Mouse (Mus musculus): ENCODE results near the gene Atp4a. TPM values are rescaled to one million over a fixed set of nuclear protein-coding genes. Genes with fewer than 3 reads are reported as not detected.
A peak's percentile ranks its signal among the peaks of the same experiment; 100 is the strongest.

Atp4a gene
- polyA plus RNA-seq (2016; fragmentation: Nextera tagmentation; extraction: Ambion mirVana) = 0.78 and 0.98 TPM in 2 replicates

- no peak within 1 kb of the TSS for H3K9ac ChIP-seq
- 74% methylated on average over 3 of the region's 3 CpGs for WGBS
- no peak for ATAC-seq (ENCODE audit: insufficient number of reproducible peaks, low FRiP score)
Observed at GRCm38 (mm10) chr7:30711942-30712341, at the start of gene Atp4a. Gene Atp4a, plus strand, starts transcription at chr7:30712209.

GRCm38 (mm10) chr7:30664529-30665200 is 47.3 kb upstream of the Atp4a start, which contains the start of gene Haus5:
Gene Haus5, minus strand, starts transcription at chr7:30664994.
- ATAC-seq (ENCODE audit: insufficient number of reproducible peaks, low FRiP score) = peak; percentile 87
- peak within 1 kb of the TSS; percentile 93 for H3K9ac ChIP-seq
- no peaks in the 10 kb centered on the region for H3K9me3 ChIP-seq (replicated peaks)
- peak within 1 kb of the TSS; percentile 95 for H3K4me3 ChIP-seq
- H3K27ac ChIP-seq (ENCODE audit: poor library complexity, severe bottlenecking) = peak within 1 kb of the TSS; percentile 56
- H3K27me3 ChIP-seq (replicated peaks) = no peaks in the 10 kb centered on the region; the same call in 1 of the 2 replicates
- H3K4me2 ChIP-seq = peak within 1 kb of the TSS; percentile 94
- under 1% methylated on average over 34 of the region's 34 CpGs for WGBS
- H3K4me1 ChIP-seq (replicated peaks) = 0 out of 2 replicates have a peak, but pooled peaks cover 8% of the 10 kb centered on the region
- H3K36me3 ChIP-seq = peaks cover 23% of the 10 kb centered on the region

More at GRCm38 (mm10) chr7:30711942-30712341, at the start of gene Atp4a:
- H3K4me1 ChIP-seq (replicated peaks) = peaks cover 11% of the 10 kb centered on the region
- no peak within 1 kb of the TSS for H3K4me3 ChIP-seq
- peaks cover 44% of the 10 kb centered on the region for H3K27me3 ChIP-seq (replicated peaks)
- H3K27ac ChIP-seq (ENCODE audit: poor library complexity, severe bottlenecking) = no peak within 1 kb of the TSS
- H3K36me3 ChIP-seq = no peaks in the 10 kb centered on the region
- no peak within 1 kb of the TSS for H3K4me2 ChIP-seq
- no peaks in the 10 kb centered on the region for H3K9me3 ChIP-seq (replicated peaks)

- Histone ChIP-seq H3K4me2 (peak overlapping the region; percentile 94), H3K27ac (ENCODE audit: poor library complexity, severe bottlenecking) (no peak overlapping the region), H3K27me3 (replicated peaks) (no peaks in the 10 kb centered on the region; the same call in 1 of the 2 replicates), H3K9ac (peak overlapping the region; percentile 93), H3K4me3 (peak overlapping the region; percentile 95), H3K4me1 (replicated peaks) (0 out of 2 replicates have a peak, but pooled peaks cover 8% of the 10 kb centered on the region), H3K9me3 (replicated peaks) (no peaks in the 10 kb centered on the region), H3K36me3 (peaks cover 17% of the 10 kb centered on the region)
- peak; percentile 56 for ATAC-seq (ENCODE audit: insufficient number of reproducible peaks, low FRiP score)
- 11% methylated on average over 11 of the region's 11 CpGs for WGBS
Observed at GRCm38 (mm10) chr7:30665321-30665720, 46.7 kb upstream of the Atp4a start.

- ATAC-seq (ENCODE audit: insufficient number of reproducible peaks, low FRiP score) = no peak
- no peaks in the 10 kb centered on the region for H3K9me3 ChIP-seq (replicated peaks)
- H3K27me3 ChIP-seq (replicated peaks) = no peaks in the 10 kb centered on the region; the same call in 1 of the 2 replicates
- 0 out of 2 replicates have a peak, but pooled peaks cover 5% of the 10 kb centered on the region for H3K4me1 ChIP-seq (replicated peaks)
- no peak overlapping the region for H3K9ac ChIP-seq
- no peak overlapping the region for H3K4me2 ChIP-seq
- H3K36me3 ChIP-seq = no peaks in the 10 kb centered on the region
- H3K27ac ChIP-seq (ENCODE audit: poor library complexity, severe bottlenecking) = no peak overlapping the region
- 29% methylated on average over 3 of the region's 3 CpGs for WGBS
- H3K4me3 ChIP-seq = no peak overlapping the region
Observed at GRCm38 (mm10) chr7:30669229-30669628, 42.8 kb upstream of the Atp4a start.

GRCm38 (mm10) chr7:30671480-30671879 is 40.5 kb upstream of the Atp4a start, which contains the start of gene Pmis2:
Gene Pmis2, minus strand, starts transcription at chr7:30671605.
- Histone ChIP-seq H3K36me3 (no peaks in the 10 kb centered on the region), H3K4me2 (no peak within 1 kb of the TSS), H3K9ac (no peak within 1 kb of the TSS), H3K27me3 (replicated peaks) (no peaks in the 10 kb centered on the region; the same call in 1 of the 2 replicates), H3K4me1 (replicated peaks) (no peaks in the 10 kb centered on the region), H3K27ac (ENCODE audit: poor library complexity, severe bottlenecking) (no peak within 1 kb of the TSS), H3K9me3 (replicated peaks) (no peaks in the 10 kb centered on the region), H3K4me3 (no peak within 1 kb of the TSS)
- no peak for ATAC-seq (ENCODE audit: insufficient number of reproducible peaks, low FRiP score)
- WGBS = 53% methylated on average over 9 of the region's 9 CpGs

- no peaks in the 10 kb centered on the region for H3K36me3 ChIP-seq
- no peak overlapping the region for H3K9ac ChIP-seq
- H3K4me2 ChIP-seq = no peak overlapping the region
- H3K4me1 ChIP-seq (replicated peaks) = no peaks in the 10 kb centered on the region; the same call in 1 of the 2 replicates
- 0 out of 2 replicates have a peak, but pooled peaks cover 5% of the 10 kb centered on the region for H3K9me3 ChIP-seq (replicated peaks)
- no peak overlapping the region for H3K4me3 ChIP-seq
- WGBS = 68% methylated on average over 5 of the region's 5 CpGs
- no peak overlapping the region for H3K27ac ChIP-seq (ENCODE audit: poor library complexity, severe bottlenecking)
- no peak for ATAC-seq (ENCODE audit: insufficient number of reproducible peaks, low FRiP score)
- no peaks in the 10 kb centered on the region for H3K27me3 ChIP-seq (replicated peaks)
Observed at GRCm38 (mm10) chr7:30678263-30678975, 33.6 kb upstream of the Atp4a start.

GRCm38 (mm10) chr7:30681897-30682296 is 30.1 kb upstream of the Atp4a start:
- 0 out of 2 replicates have a peak, but pooled peaks cover 5% of the 10 kb centered on the region for H3K9me3 ChIP-seq (replicated peaks)
- H3K9ac ChIP-seq = no peak overlapping the region
- H3K27me3 ChIP-seq (replicated peaks) = 0 out of 2 replicates have a peak, but pooled peaks cover 4% of the 10 kb centered on the region
- no peak for ATAC-seq (ENCODE audit: insufficient number of reproducible peaks, low FRiP score)
- no peak overlapping the region for H3K4me2 ChIP-seq
- WGBS = 48% methylated on average over 5 of the region's 5 CpGs
- H3K36me3 ChIP-seq = no peaks in the 10 kb centered on the region
- H3K4me3 ChIP-seq = no peak overlapping the region
- no peak overlapping the region for H3K27ac ChIP-seq (ENCODE audit: poor library complexity, severe bottlenecking)
- no peaks in the 10 kb centered on the region; the same call in 1 of the 2 replicates for H3K4me1 ChIP-seq (replicated peaks)

- H3K9me3 ChIP-seq (replicated peaks) = 0 out of 2 replicates have a peak, but pooled peaks cover 3% of the 10 kb centered on the region
- H3K9ac ChIP-seq = no peak overlapping the region
- no peak overlapping the region for H3K4me3 ChIP-seq
- peaks cover 18% of the 10 kb centered on the region for H3K27me3 ChIP-seq (replicated peaks)
- H3K4me2 ChIP-seq = no peak overlapping the region
- no peak for ATAC-seq (ENCODE audit: insufficient number of reproducible peaks, low FRiP score)
- no peaks in the 10 kb centered on the region; the same call in 1 of the 2 replicates for H3K4me1 ChIP-seq (replicated peaks)
- 64% methylated on average over 2 of the region's 2 CpGs for WGBS
- no peak overlapping the region for H3K27ac ChIP-seq (ENCODE audit: poor library complexity, severe bottlenecking)
- no peaks in the 10 kb centered on the region for H3K36me3 ChIP-seq
Observed at GRCm38 (mm10) chr7:30683425-30683824, 28.6 kb upstream of the Atp4a start.

- no peaks in the 10 kb centered on the region for H3K4me1 ChIP-seq (replicated peaks)
- H3K9ac ChIP-seq = no peak overlapping the region
- H3K4me3 ChIP-seq = no peak overlapping the region
- H3K36me3 ChIP-seq = no peaks in the 10 kb centered on the region
- ATAC-seq (ENCODE audit: insufficient number of reproducible peaks, low FRiP score) = no peak
- 74% methylated on average over 6 of the region's 6 CpGs for WGBS
- no peaks in the 10 kb centered on the region for H3K9me3 ChIP-seq (replicated peaks)
- peaks cover 19% of the 10 kb centered on the region for H3K27me3 ChIP-seq (replicated peaks)
- no peak overlapping the region for H3K27ac ChIP-seq (ENCODE audit: poor library complexity, severe bottlenecking)
- no peak overlapping the region for H3K4me2 ChIP-seq
Observed at GRCm38 (mm10) chr7:30688325-30688724, 23.7 kb upstream of the Atp4a start.

GRCm38 (mm10) chr7:30698101-30698500 is 13.9 kb upstream of the Atp4a start:
- 59% methylated on average over 5 of the region's 5 CpGs for WGBS
- Histone ChIP-seq H3K27ac (ENCODE audit: poor library complexity, severe bottlenecking) (no peak overlapping the region), H3K9me3 (replicated peaks) (no peaks in the 10 kb centered on the region), H3K27me3 (replicated peaks) (no peaks in the 10 kb centered on the region), H3K9ac (no peak overlapping the region), H3K4me1 (replicated peaks) (peaks cover 6% of the 10 kb centered on the region), H3K36me3 (no peaks in the 10 kb centered on the region), H3K4me2 (no peak overlapping the region), H3K4me3 (no peak overlapping the region)
- no peak for ATAC-seq (ENCODE audit: insufficient number of reproducible peaks, low FRiP score)

GRCm38 (mm10) chr7:30698589-30698988 is 13.4 kb upstream of the Atp4a start, which contains the start of gene 2200002J24Rik:
Gene 2200002J24Rik, plus strand, starts transcription at chr7:30698926.
- Histone ChIP-seq H3K27me3 (replicated peaks) (no peaks in the 10 kb centered on the region), H3K4me1 (replicated peaks) (peaks cover 6% of the 10 kb centered on the region), H3K27ac (ENCODE audit: poor library complexity, severe bottlenecking) (no peak within 1 kb of the TSS), H3K4me3 (no peak within 1 kb of the TSS), H3K36me3 (no peaks in the 10 kb centered on the region), H3K9ac (no peak within 1 kb of the TSS), H3K4me2 (no peak within 1 kb of the TSS), H3K9me3 (replicated peaks) (no peaks in the 10 kb centered on the region)
- ATAC-seq (ENCODE audit: insufficient number of reproducible peaks, low FRiP score) = no peak; the same call in 1 of the 2 replicates
- 34% methylated on average over 9 of the region's 9 CpGs for WGBS
